Mouse (Mus musculus) heart, adult 18-20 months (tissue): ENCODE data around the gene Omd. TPM values are rescaled to one million over a fixed set of nuclear protein-coding genes. Genes with fewer than 3 reads are reported as not detected.

Experiments
- DNase-seq, 2 experiments: peaks; one replicate each; pipeline ENCODE4 v3.0.0; 2021 to 2022; ENCODE audit warnings: mixed read lengths in 1 of 2
- total RNA-seq, 2 experiments: library from RNA; stranded (reverse); gene quantifications; 2 replicates each; pipeline ENCODE4 v1.2.3; 2021

The Omd gene
- total RNA-seq, 2 experiments from 2014 or later = 1.1 to 1.3 TPM

DNA sequence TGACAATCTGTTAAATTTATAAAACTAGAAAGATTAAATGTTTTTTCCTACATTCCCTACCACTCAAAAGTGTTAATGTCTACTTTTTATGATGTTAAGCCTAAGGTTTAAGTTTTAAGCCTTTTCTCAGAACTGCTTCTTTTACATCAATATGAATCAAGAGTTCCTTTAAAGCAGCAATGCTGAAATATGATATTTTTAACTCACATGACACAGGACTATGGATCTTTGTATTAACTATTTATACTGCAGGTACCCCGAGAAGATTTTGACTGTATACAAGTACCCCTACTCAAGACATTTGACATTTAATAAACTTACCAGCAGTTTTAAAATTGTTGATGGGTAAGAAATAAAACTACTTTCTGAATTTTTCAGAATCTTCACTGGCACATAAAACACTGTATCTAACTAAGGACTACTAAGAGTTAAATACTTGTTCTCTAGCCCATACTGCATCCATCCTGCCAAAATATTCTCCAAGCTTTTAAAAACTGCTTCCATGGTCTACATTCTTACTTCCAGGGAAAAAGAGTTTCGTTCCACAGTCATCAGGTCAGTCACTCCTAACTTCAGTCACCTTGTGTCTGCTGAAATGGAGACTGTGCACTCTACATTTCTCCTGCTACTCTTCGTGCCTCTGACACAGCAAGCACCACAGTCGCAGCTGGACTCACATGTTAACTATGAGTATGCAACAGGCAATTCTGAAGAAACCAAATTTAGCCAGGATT is 26.5 kb downstream of the Omd start:
- peak; percentile 34 to 39 for DNase-seq

DNA sequence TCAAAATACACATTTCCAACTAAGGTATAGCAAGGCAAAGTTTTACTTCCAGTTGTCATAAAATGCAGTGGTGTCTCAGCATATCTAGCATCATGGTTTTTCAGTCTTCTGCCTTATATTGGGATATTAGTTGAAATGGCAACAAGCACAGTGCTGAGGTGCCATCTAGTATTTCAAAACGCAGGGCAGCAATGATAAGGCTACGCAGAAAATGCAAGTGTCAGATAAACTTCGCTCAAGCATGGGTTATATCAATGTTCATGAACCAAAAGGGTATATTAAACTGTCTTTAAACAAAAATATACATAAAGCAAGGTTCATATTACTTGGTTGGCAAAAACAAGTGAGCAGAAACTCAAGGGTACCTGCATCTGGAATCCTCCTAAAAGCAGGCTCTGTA is 34.8 kb downstream of the Omd start:
- DNase-seq = no peak

DNA sequence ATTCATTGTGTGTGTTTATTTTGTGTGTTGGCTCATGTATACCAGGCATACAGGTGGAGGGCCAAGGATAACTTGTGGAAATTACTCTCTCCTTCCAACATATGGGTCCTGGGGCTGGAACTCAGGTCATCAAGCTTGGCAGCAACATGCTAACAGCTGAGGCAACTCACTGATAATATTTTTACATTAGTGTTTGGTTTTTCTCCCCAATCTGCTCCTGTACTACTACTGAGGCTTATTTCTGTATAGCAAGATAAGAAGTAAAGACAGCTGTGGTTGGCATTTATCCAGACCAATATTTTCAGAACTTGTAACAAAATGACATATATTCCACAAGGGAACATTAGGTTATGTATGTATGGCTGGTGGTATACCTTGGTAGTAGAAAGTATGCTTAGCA is 36.1 kb downstream of the Omd start:
- DNase-seq = no peak

GRCm38 (mm10) chr13:49623216-49623615 is 41.0 kb downstream of the Omd start:
- DNase-seq = no peak

GRCm38 (mm10) chr13:49628167-49628566 is 45.9 kb downstream of the Omd start:
- DNase-seq = no peak

DNA sequence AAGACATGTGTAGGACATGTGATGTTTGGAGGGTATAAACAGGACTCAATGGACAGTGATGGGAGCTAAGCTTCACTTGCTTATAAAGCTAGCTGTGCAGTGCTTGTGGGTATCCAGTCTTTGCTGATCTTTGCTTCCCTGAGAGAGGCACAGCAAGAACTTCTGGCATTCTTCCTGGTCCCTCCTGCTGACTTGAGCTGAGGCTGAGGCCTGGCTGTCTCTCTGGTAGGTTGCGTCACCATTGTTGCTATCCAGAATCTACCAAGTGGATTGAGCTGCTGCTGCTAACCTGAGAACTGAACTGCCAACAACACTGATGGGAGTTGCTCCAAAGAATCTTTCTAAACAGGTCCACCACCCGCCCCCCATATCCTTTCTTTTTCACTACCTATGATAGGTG is 46.8 kb downstream of the Omd start:
- DNase-seq = peak; percentile 60 to 71

DNA sequence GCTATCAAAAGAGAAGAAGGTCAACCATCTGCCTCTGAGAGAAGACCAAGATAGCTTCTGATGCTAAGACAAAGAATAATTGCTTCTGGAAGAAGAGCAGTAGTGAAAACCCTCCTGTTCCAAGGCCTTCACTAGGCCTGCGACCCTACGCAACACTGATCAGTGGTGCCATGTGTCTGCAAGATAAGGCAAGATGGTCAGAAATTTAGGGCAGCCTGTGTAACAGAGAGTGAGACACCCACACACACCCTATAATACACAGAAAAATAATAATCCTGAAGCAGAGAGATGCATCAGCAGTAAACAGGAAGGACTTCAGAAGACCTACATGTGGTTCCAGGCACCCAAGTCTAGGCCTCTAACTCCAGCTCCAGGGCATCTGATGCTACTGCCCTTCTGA is 57.7 kb downstream of the Omd start:
- no peak for DNase-seq

Other genes starting within 250 kb of the Omd start
- 10 to 100 TPM; 67.3 to 73.9 TPM for gene Bicd2, start 240.9 kb upstream of the Omd start, total RNA-seq
- 1 to 10 TPM; 7.0 to 7.4 TPM for gene Ippk, start 161.2 kb upstream of the Omd start, total RNA-seq
- 1 to 10 TPM; 1.3 to 1.5 TPM for gene Tes3-ps, start 89.1 kb upstream of the Omd start, total RNA-seq
- gene Ecm2, start 77.7 kb upstream of the Omd start, total RNA-seq = 10 to 100 TPM; 13.2 to 15.1 TPM
- 10 to 100 TPM; 13.3 to 16.9 TPM for gene Aspn, start 38.0 kb upstream of the Omd start, total RNA-seq
- 10 to 100 TPM; 65.6 to 70.9 TPM for gene Ogn, start 25.6 kb downstream of the Omd start, total RNA-seq
- 1 to 10 TPM; 2.4 to 2.8 TPM for gene Cenpp, start 70.3 kb downstream of the Omd start, total RNA-seq
- 10 to 100 TPM; 20.7 to 21.4 TPM for gene Nol8, start 70.6 kb downstream of the Omd start, total RNA-seq
- gene Iars, start 99.6 kb downstream of the Omd start, total RNA-seq = 10 to 100 TPM; 61.4 to 65.1 TPM
- gene Gm30302, start 216.5 kb downstream of the Omd start, total RNA-seq = under 1 TPM; 0.10 to 0.49 TPM